Comparison of ENCODE assay signal across 30 mouse cellular contexts in the genomic region with DNA sequence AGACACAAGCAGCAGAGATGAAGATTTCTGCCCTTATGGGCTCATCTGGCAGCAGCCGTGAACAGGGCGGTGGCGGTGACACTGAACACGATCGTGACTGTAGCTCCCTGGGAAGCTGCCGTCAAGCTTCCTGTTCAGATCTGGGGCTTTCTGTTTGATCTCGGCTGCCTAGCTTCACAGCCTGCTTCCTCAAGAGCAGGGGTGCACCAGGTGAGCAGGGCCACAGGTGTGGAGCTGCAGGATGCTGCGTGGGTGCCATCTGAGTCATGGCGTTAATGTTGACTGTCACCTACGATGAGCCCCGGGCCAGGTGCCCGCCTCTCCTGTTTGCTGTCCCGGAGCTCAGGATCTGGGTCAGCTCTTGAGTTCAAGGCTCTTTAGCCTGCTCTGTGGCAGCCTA. TPM values are rescaled to one million over a fixed set of nuclear protein-coding genes. Genes with fewer than 3 reads are reported as not detected.
A peak's percentile ranks its signal among the peaks of the same experiment; 100 is the strongest.
DNase-seq lines count a peak whose midpoint lies in the region; ATAC-seq and TF ChIP-seq lines count a peak whose summit lies in the region.
"Had no signal": no experiment of that assay in that cellular context is flagged by ENCODE, and none has a peak within 500 bp of the region (broad histone marks: within the 10 kb centered on the region; RNA-seq: fewer than 3 reads in every experiment).

No protein-coding gene starts in this region.

- peak; percentile 95 for ATAC-seq in activated CD4-positive, CD25-positive, alpha-beta regulatory T cell, adult 4 months
- no peak for ATAC-seq in megakaryocyte progenitor cell, adult 5-6 weeks (replicated peaks; ENCODE audit: poor library complexity)
- ATAC-seq: forebrain, embryonic 13.5 days; intestine, embryonic 15.5 days; liver, embryonic 12.5 days; lung, postnatal 0 days; midbrain, embryonic 13.5 days; Patski had no signal

- H3K4me3 ChIP-seq in liver, adult 2 months (ENCODE audit: insufficient read depth, low read depth, low read length) = no peak overlapping the region
- no peak overlapping the region for H3K4me3 ChIP-seq in thymus, adult 2 months (ENCODE audit: control insufficient read depth, insufficient read depth, low read length)
- H3K4me3 ChIP-seq: embryonic facial prominence, embryonic 10.5 days; embryonic facial prominence, embryonic 15.5 days; forebrain, embryonic 13.5 days; heart, embryonic 13.5 days; hindbrain, embryonic 10.5 days; hindbrain, embryonic 15.5 days; intestine, embryonic 15.5 days; liver, embryonic 12.5 days; megakaryocyte, embryonic 14.5 days; midbrain, embryonic 13.5 days had no signal

- H3K79me2 ChIP-seq in liver, adult 2 months (ENCODE audit: control insufficient read depth, insufficient read depth, low read length) = no peaks in the 10 kb centered on the region

- peak; percentile 10 for DNase-seq in liver, adult 2 months (ENCODE audit: extremely low read depth, low read depth, low spot score)
- DNase-seq in liver (no peak), MN1 (ENCODE audit: low spot score) (no peak)
- DNase-seq in thymus, adult 2 months = peak; percentile 72
- DNase-seq in thymus, postnatal 36 days = peak; percentile 70 to 81
- no peak for DNase-seq in lung, postnatal 4 days
- DNase-seq: adrenal gland, postnatal 36 days; cerebellum, adult 18-20 months; cerebellum, postnatal 10 days; gastrocnemius, postnatal 10 days; heart, postnatal 10 days; kidney, adult 2 months; kidney, postnatal 4 days; lung, adult 18-20 months had no signal

- no peak for TF ChIP-seq CTCF in liver, adult 2 months (IDR thresholded peaks at IDR 0.05; ENCODE audit: low read depth, low read length)
- TF ChIP-seq CTCF in thymus, adult 2 months (IDR thresholded peaks at IDR 0.05; ENCODE audit: borderline replicate concordance, control insufficient read depth, extremely low read depth, insufficient read depth, low read length, poor library complexity) = no peak

- no peak overlapping the region for H3K9ac ChIP-seq in liver, adult 2 months (ENCODE audit: low read depth, low read length)
- H3K9ac ChIP-seq: embryonic facial prominence, embryonic 15.5 days; forebrain, embryonic 13.5 days; heart, embryonic 13.5 days; hindbrain, embryonic 15.5 days; intestine, embryonic 15.5 days; liver, embryonic 12.5 days; midbrain, embryonic 13.5 days had no signal

- H3K27me3 ChIP-seq in liver, adult 2 months (ENCODE audit: control insufficient read depth, insufficient read depth, low read length) = no peaks in the 10 kb centered on the region
- H3K27me3 ChIP-seq in thymus, adult 2 months (ENCODE audit: control insufficient read depth, insufficient read depth, low read length) = no peaks in the 10 kb centered on the region
- H3K27me3 ChIP-seq: embryonic facial prominence, embryonic 15.5 days; forebrain, embryonic 13.5 days; heart, embryonic 13.5 days; hindbrain, embryonic 15.5 days; intestine, embryonic 15.5 days; midbrain, embryonic 13.5 days; Patski had no signal

- no peak overlapping the region for H3K27ac ChIP-seq in liver, adult 2 months (replicated peaks; ENCODE audit: insufficient read depth, low read depth, low read length)
- H3K27ac ChIP-seq in thymus, adult 2 months (ENCODE audit: control insufficient read depth, insufficient read depth, low read length) = no peak overlapping the region
- H3K27ac ChIP-seq: embryonic facial prominence, embryonic 10.5 days; embryonic facial prominence, embryonic 15.5 days; forebrain, embryonic 13.5 days; heart, embryonic 13.5 days; hindbrain, embryonic 10.5 days; hindbrain, embryonic 15.5 days; intestine, embryonic 15.5 days; kidney, postnatal 0 days; liver, embryonic 12.5 days; midbrain, embryonic 13.5 days had no signal

- TF ChIP-seq POLR2A in liver, adult 2 months (IDR thresholded peaks at IDR 0.05; ENCODE audit: extremely low read depth, insufficient read depth, low read length) = no peak
- 0 out of 2 replicates have a peak, but pooled peaks have one; percentile 26 for TF ChIP-seq POLR2A in thymus, adult 2 months (IDR thresholded peaks at IDR 0.05; ENCODE audit: control insufficient read depth, extremely low read depth, insufficient read depth, low read length, poor library complexity)

- WGBS in liver, adult 2 months = 39% methylated on average over 13 of the region's 13 CpGs
- 13% methylated on average over 13 of the region's 13 CpGs for WGBS in thymus, adult 2 months

- peaks cover 2% of the 10 kb centered on the region for H3K4me1 ChIP-seq in liver, adult 2 months (ENCODE audit: control insufficient read depth, insufficient read depth, low read length)
- peaks cover 19% of the 10 kb centered on the region for H3K4me1 ChIP-seq in thymus, adult 2 months (replicated peaks; ENCODE audit: control insufficient read depth, insufficient read depth, low read length)
- H3K4me1 ChIP-seq: intestine, embryonic 15.5 days; liver, embryonic 12.5 days had no signal

- no peaks in the 10 kb centered on the region for H3K36me3 ChIP-seq in liver, adult 2 months (ENCODE audit: control insufficient read depth, insufficient read depth, low read length)
- H3K36me3 ChIP-seq in thymus, adult 2 months (ENCODE audit: control insufficient read depth, insufficient read depth, low read length) = no peaks in the 10 kb centered on the region
- H3K36me3 ChIP-seq: embryonic facial prominence, embryonic 10.5 days; embryonic facial prominence, embryonic 15.5 days; G1E; heart, embryonic 13.5 days; hindbrain, embryonic 10.5 days; hindbrain, embryonic 15.5 days; intestine, embryonic 15.5 days; liver, embryonic 12.5 days; midbrain, embryonic 13.5 days had no signal

RNA-seq across cellular contexts. Expression of gene Zfp664, which starts 44.4 kb away (rescaled TPM):
- total RNA-seq in liver, adult 2 months (2014; rRNA removed) = 12.2 and 14.2 TPM in 2 replicates
- polyA plus RNA-seq in liver, adult 2 months (2012; rRNA removed) = 5.3 and 6.1 TPM in 2 replicates
- 10 to 100 TPM in 1 of 2 experiments, 1 to 10 TPM in 1; 8.1 to 11.3 TPM for polyA plus RNA-seq in activated CD4-positive, CD25-positive, alpha-beta regulatory T cell, adult 4 months (2017; shearing (Covaris generic))
- 35.7 and 42.0 TPM in 2 replicates for polyA plus RNA-seq in thymus, adult 2 months (2012; rRNA removed)
- 8.5 TPM in 2 replicates for total RNA-seq in megakaryocyte progenitor cell, adult 5-6 weeks (2015)
- total RNA-seq in megakaryocyte progenitor cell, adult 5-6 weeks (2017) = 7.8 and 13.3 TPM in 2 replicates

RNA-seq across cellular contexts. Expression of gene Ccdc92, which starts 44.7 kb away (rescaled TPM):
- total RNA-seq in liver, adult 2 months (2014; rRNA removed) = 0.13 TPM in 1 of 2 replicates, not detected in the other
- polyA plus RNA-seq in liver, adult 2 months (2012; rRNA removed) = 0.16 and 0.29 TPM in 2 replicates
- polyA plus RNA-seq in activated CD4-positive, CD25-positive, alpha-beta regulatory T cell, adult 4 months (2017; shearing (Covaris generic)) = 1 to 10 TPM; 5.3 to 6.3 TPM
- 16.1 and 17.5 TPM in 2 replicates for polyA plus RNA-seq in thymus, adult 2 months (2012; rRNA removed)
- total RNA-seq in megakaryocyte progenitor cell, adult 5-6 weeks (2015) = not detected in 2 replicates
- 0.21 TPM in 1 of 2 replicates, not detected in the other for total RNA-seq in megakaryocyte progenitor cell, adult 5-6 weeks (2017)

Comparison
In these comparisons a context has a peak if more than half of its experiments do, and no peak if none do; other contexts are left out.
1. DNase-seq: peak in liver, adult 2 months (single experiment), thymus, adult 2 months (single experiment) and thymus, postnatal 36 days (2 of 2); none in liver (single experiment), lung, postnatal 4 days (0 of 2) and MN1 (single experiment).